Mouse (Mus musculus): Measurements from ENCODE around the gene 1700028P14Rik.
A peak's percentile ranks its signal among the peaks of the same experiment; 100 is the strongest.
"Not testable (repeated sequence)": the region's sequence is repeated elsewhere in the genome, so short reads cannot be mapped to it uniquely, and the experiment has no call there.

The 1700028P14Rik gene

DNA sequence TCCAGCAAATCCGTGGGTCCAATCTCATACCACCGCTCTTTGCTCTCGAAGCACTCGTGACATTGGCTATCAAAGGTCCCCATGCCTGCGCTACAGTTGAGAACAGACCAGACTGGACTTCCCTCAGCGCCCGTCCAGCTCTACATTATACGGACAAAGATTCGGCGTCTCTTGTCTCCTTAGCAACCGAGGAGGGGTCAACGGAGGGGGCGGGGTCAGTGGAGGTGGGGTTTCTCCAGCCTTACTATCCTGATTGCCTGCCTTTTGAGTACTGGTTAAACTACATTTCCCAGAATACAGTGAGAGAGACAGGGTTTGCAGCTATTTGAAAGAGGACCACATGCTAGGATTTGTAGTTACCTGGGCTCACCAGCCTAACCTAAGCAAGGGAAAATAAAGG, at the start of gene 1700028P14Rik:
TSS of gene 1700028P14Rik (minus strand) at position 169 of the 400 bp plus-strand sequence.
- peak; percentile 69 for DNase-seq

- no peak for DNase-seq
These were observed 46.5 kb upstream of the 1700028P14Rik start for GRCm38 (mm10) chr19:23699131-23699530.

DNA sequence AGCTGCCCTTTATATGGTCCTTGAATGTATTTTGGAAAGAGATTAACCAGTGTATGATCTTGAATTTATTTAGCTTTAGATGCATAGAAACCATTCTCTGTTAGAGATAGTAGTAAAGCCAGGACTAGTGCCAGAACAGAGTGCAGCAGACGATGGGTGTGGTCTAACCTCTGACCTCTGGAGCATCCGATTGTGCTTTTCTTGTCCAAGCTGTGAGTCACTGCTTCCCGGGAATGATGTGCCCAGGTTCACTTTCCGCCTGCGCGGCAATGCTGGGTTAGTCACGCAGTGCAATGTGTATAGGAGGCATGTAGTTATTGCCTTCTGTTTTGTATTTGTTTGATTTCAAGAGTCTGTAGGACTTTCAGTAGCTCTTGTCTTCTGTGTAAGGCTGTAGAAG, 45.8 kb upstream of the 1700028P14Rik start:
- DNase-seq, result peak; percentile 19

DNA sequence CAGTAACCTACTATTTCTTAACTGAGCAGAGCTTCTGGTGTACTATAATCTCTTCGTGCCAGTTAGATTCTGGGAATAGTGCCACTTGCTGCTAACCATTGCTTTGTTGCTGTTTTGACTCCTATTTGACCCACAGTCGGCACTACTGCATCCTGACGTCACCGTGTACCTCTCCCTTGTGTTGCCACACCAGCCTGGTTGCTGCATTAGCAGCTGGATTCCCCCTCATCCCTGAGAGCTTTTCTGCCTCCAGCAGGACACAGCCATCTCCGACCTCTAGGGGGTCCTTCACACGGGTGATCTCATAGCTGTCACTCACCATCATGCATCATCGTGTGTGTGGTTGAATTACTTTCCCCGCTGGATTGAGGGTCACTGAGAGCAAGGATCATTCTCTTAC, 45.2 kb upstream of the 1700028P14Rik start:
- DNase-seq, result peak; percentile 12

GRCm38 (mm10) chr19:23694344-23694743, 41.7 kb upstream of the 1700028P14Rik start:
- peak; percentile 49 for DNase-seq

- DNase-seq, result peak; percentile 11
These were observed 35.9 kb upstream of the 1700028P14Rik start for GRCm38 (mm10) chr19:23688421-23688946.

- peak; percentile 94 for DNase-seq
These were observed 34.8 kb upstream of the 1700028P14Rik start, which contains the start of gene Ptar1 for GRCm38 (mm10) chr19:23687296-23688021. Gene Ptar1 (plus strand): TSS chr19:23687429.

- DNase-seq, result no peak
These were observed 34.3 kb upstream of the 1700028P14Rik start for GRCm38 (mm10) chr19:23686962-23687295.

- not testable (repeated sequence) for DNase-seq
These were observed 23.0 kb upstream of the 1700028P14Rik start for GRCm38 (mm10) chr19:23675656-23676055.

- DNase-seq, result no peak
These were observed 20.4 kb upstream of the 1700028P14Rik start for GRCm38 (mm10) chr19:23673021-23673420.

- no peak for DNase-seq
These were observed 15.6 kb upstream of the 1700028P14Rik start for GRCm38 (mm10) chr19:23668142-23668655.

- no peak for DNase-seq
These were observed 11.5 kb upstream of the 1700028P14Rik start for GRCm38 (mm10) chr19:23664083-23664482.

DNA sequence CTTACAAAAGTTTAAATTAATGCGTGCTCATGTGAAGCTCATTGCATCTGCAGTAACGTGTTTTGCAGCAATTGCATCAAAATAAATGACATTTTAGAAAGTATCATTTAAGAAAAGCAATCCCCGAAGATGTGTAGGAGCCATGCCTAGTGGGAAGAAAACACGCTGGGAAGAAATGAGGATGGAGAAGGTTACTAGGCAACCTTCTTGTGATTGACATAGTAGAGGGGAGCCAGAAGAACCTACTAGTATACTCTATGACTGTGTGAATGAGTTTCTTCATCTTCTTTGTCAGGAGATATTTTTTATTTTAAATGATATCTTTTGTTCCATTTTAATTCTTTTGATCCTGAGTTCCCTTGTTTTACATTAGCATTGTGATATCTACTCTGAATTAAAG, 5.7 kb upstream of the 1700028P14Rik start:
- DNase-seq, result no peak

- DNase-seq, result no peak
These were observed 4.8 kb upstream of the 1700028P14Rik start for GRCm38 (mm10) chr19:23657261-23657932.

GRCm38 (mm10) chr19:23653154-23653553, 542 bp upstream of the 1700028P14Rik start:
- no peak for DNase-seq

- no peak for DNase-seq
These were observed 5.3 kb downstream of the 1700028P14Rik start for GRCm38 (mm10) chr19:23647308-23647707.

GRCm38 (mm10) chr19:23645347-23645746, 7.3 kb downstream of the 1700028P14Rik start:
- DNase-seq, result no peak

DNA sequence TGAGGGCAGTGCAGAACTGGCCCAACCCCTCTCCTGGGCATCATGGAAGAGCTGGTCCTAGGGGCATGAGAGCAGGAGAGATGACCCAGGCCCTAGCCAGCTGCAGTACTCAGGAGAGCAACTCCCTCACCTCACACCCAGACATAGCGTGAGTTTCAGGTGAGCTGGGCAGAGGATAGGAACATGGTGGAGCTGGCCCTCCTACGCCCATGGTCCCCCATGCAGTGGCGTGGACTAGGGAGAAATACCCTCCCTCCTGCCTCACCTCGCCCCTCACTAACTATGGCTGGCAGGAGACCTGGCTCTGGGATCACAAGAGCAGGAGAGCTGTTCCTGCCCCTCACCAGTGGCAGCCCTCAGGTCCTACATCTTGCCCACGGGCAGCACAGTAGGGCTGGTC, 8.8 kb downstream of the 1700028P14Rik start:
- DNase-seq, result no peak

DNA sequence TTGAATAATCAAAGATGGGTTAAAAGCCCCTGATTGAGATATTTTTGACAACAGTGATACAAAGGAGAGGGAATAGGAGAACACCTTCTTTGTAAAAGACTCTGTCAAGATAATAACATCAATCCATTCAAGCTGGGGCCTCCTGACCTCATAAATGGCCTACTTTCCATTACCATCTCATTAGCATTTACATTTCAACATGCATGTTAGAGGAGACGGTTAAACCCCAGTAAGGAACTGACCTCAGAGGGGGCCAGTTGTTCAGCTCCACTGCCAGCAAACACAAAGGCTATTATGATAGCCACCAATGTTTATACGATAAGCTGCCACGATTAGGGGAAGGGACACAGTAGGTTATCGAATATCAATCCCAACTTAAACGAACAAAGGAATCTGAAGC, 15.8 kb downstream of the 1700028P14Rik start:
- no peak for DNase-seq

DNA sequence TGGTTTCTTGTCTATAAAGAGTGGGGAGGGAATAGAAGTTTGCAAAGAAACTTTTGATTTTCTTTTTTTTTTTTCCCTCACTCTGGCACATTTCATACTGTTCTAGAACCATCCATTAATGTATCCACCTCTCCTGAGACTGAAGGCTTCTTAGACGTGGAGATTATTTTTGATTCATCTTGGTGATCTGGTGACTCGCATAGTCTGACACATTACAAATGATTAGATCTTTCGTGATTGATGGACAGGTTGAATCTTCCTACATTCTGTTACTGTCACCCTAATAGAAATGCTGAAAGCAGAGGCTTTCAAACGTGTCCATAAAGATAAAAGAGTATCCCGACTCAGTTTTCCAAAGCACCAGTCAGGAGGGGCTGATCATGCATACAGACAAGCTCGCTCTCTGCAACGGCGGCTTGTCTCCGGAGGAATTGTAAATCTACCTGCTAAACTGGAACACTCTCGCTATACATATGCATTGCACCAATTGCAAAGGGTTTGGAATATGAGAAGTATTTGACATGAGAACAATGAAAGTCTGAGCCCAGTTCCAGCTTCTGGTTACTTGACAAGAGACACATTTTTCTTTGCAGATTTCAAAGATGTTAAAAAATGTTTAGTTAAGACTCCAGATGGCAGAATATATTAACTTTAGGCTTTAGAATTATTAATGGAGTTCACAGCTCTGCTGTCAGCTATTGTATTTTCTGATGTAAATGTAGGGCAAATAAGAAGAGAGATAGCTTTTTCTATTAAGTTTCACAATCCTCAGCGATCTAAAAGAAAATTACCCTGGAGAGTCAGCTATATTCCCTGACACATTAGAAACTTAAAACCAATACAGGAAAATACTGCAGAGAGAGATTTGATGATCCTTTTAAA, 20.8 kb downstream of the 1700028P14Rik start:
- DNase-seq, result no peak

DNA sequence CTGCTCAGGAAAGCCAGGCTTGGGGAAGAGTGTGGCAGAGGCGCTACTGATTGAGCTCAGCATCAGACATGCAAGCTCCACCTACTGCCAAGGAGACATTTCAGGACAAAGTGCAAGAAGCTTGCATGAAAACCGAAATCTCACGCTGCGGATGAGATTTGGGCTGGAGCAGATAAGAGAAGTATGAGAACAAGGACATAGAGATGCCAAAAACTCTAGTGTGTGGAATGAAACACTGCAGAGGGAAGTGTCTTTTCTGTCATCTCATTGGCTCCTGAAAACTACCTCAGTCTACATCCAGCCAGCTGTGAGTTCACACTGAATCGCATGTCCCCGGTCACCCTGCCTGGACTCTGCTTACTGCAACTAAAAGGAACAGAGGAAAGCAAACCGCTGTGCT, 38.3 kb downstream of the 1700028P14Rik start:
- DNase-seq, result peak; percentile 12

DNA sequence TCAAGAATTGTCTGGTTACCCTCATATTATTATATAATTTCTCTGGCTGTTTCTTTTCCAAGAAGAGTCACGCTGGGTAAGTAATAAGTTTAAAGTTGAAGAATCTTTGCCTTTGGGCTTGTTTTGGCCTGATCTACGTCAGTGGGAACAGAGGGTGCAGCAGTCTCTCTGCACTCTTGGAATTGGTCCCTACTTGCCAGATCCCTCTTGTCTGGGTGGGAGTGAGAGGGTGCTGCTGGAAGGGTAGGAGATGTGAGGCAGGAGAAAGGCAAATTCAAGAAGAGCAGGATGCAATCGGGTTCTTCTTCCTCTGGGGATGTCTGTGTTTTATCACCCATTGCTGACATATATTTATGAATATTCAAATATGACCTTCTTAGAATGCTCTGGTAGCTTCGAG, 42.9 kb downstream of the 1700028P14Rik start:
- DNase-seq, result no peak

DNA sequence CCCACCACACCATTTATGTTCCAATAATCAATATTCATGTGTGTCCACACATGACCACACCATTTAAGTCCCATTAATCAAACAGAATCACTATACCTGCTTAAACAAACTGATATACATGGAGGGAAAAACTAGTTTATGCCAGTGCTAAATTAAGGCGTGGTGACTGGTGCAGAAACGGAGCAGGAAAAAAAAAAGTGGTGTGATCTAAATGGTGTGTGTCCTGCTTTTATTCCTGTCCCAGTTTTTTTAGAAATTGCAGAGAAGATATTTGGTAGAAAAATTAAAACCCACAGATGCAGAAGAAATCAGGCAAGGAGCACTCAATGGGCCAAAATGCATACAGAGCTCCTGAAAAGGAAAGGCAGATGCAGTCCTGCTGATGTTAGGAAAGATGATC, 44.7 kb downstream of the 1700028P14Rik start:
- no peak for DNase-seq

Measured in lung, postnatal 14 days (tissue).